Mouse (Mus musculus) midbrain, embryonic 16.5 days (tissue): ENCODE data around the gene Olfr1441. TPM values are rescaled to one million over a fixed set of nuclear protein-coding genes. Genes with fewer than 3 reads are reported as not detected.

Experiments
- ATAC-seq: fragments of 200-750 bp; cut with Nextera tagmentation; 2 replicates; pipeline ENCODE4 v1.8.0; 2017; ENCODE audit warnings: moderate TSS enrichment
- H3K27ac ChIP-seq: fragments of 300-500 bp; sonication (generic); 2 replicates; pipeline ENCODE4 v1.5.1; 2014; ENCODE audit warnings: mild to moderate bottlenecking, low read length, mixed read lengths
- H3K27me3 ChIP-seq: fragments of 300-500 bp; sonication (generic); 2 replicates; pipeline ENCODE4 v1.6.1; 2014; ENCODE audit warnings: low read depth, low read length, mixed read lengths; ENCODE audit not compliant: control insufficient read depth, insufficient read depth
- H3K36me3 ChIP-seq: fragments of 300-500 bp; sonication (generic); 2 replicates; pipeline ENCODE4 v1.6.1; 2014; ENCODE audit warnings: mild to moderate bottlenecking, low read length, moderate library complexity, mixed read lengths; ENCODE audit not compliant: control insufficient read depth, insufficient read depth
- H3K4me1 ChIP-seq: fragments of 300-500 bp; sonication (generic); 2 replicates; pipeline ENCODE4 v1.6.1; 2014; ENCODE audit warnings: mild to moderate bottlenecking, low read length, mixed read lengths; ENCODE audit not compliant: control insufficient read depth, insufficient read depth
- H3K4me2 ChIP-seq: fragments of 300-500 bp; sonication (generic); 2 replicates; pipeline ENCODE4 v1.6.1; 2014; ENCODE audit warnings: mild to moderate bottlenecking, low read length, mixed read lengths
- H3K4me3 ChIP-seq: fragments of 300-500 bp; sonication (generic); 2 replicates; pipeline ENCODE4 v1.5.1; 2014; ENCODE audit warnings: low read depth, mild to moderate bottlenecking, low read length, moderate library complexity, mixed read lengths
- H3K9ac ChIP-seq: fragments of 300-500 bp; sonication (generic); 2 replicates; pipeline ENCODE4 v1.6.1; 2014; ENCODE audit warnings: low read depth, low read length, mixed read lengths
- H3K9me3 ChIP-seq: fragments of 300-500 bp; sonication (generic); replicated peaks from 2 replicates; pipeline ENCODE4 v1.6.1; 2014; ENCODE audit warnings: mild to moderate bottlenecking, low read length, mixed read lengths; ENCODE audit not compliant: control insufficient read depth, poor library complexity, severe bottlenecking
- WGBS: fragments of 180-500 bp; shearing (Covaris S2); extraction: QIAGEN DNeasy Blood & Tissue Kit; methylation state at CpG from one replicate; pipeline ENCODE4 v1.1.7; 2014; 5-methylcytosine and 5-hydroxymethylcytosine counted together
- polyA plus RNA-seq: library from polyadenylated mRNA; unstranded; fragments of >200 nt; fragmentation: Nextera tagmentation; extraction: Ambion mirVana; gene quantifications from 2 replicates; pipeline ENCODE4 v1.2.1, GENCODE M21; 2015

Gene Olfr1441
- polyA plus RNA-seq, 1 experiment from 2014 or later: not detected

- Histone ChIP-seq H3K36me3 (no peaks in the 10 kb centered on the region), H3K4me1 (no peaks in the 10 kb centered on the region), H3K4me2 (no peak overlapping the region), H3K9me3 (no peaks in the 10 kb centered on the region), H3K27ac (no peak overlapping the region), H3K9ac (no peak overlapping the region), H3K27me3 (no peaks in the 10 kb centered on the region), H3K4me3 (no peak overlapping the region)
- no peak for ATAC-seq
- 89% methylated on average over 4 of the region's 4 CpGs for WGBS
These were observed 42.3 kb downstream of the Olfr1441 start for GRCm38 (mm10) chr19:12459516-12459915.

GRCm38 (mm10) chr19:12460282-12461249, 43.3 kb downstream of the Olfr1441 start, which contains the start of gene Mpeg1:
Gene Mpeg1 (plus strand): TSS chr19:12460779.
- Histone ChIP-seq H3K4me2 (no peak within 1 kb of the TSS), H3K36me3 (no peaks in the 10 kb centered on the region), H3K4me1 (no peaks in the 10 kb centered on the region), H3K9ac (no peak within 1 kb of the TSS), H3K4me3 (no peak within 1 kb of the TSS), H3K27me3 (no peaks in the 10 kb centered on the region), H3K27ac (no peak within 1 kb of the TSS), H3K9me3 (no peaks in the 10 kb centered on the region)
- no peak for ATAC-seq
- WGBS: 81% methylated on average over 11 of the region's 11 CpGs

GRCm38 (mm10) chr19:12462851-12463721, 45.9 kb downstream of the Olfr1441 start:
- H3K36me3 ChIP-seq: 0 out of 2 replicates have a peak, but pooled peaks cover 4% of the 10 kb centered on the region
- no peak overlapping the region for H3K9ac ChIP-seq
- WGBS: 63% methylated on average over 7 of the region's 7 CpGs
- H3K4me1 ChIP-seq: no peaks in the 10 kb centered on the region
- no peaks in the 10 kb centered on the region for H3K27me3 ChIP-seq
- no peaks in the 10 kb centered on the region for H3K9me3 ChIP-seq
- H3K4me2 ChIP-seq: no peak overlapping the region
- ATAC-seq: no peak
- no peak overlapping the region for H3K27ac ChIP-seq
- no peak overlapping the region for H3K4me3 ChIP-seq

- no peak for ATAC-seq
- WGBS: 39% methylated on average over 1 of the region's 1 CpGs
- H3K9me3 ChIP-seq: no peaks in the 10 kb centered on the region
- no peak overlapping the region for H3K9ac ChIP-seq
- no peak overlapping the region for H3K4me3 ChIP-seq
- no peak overlapping the region for H3K4me2 ChIP-seq
- H3K27ac ChIP-seq: no peak overlapping the region
- H3K36me3 ChIP-seq: peaks cover 4% of the 10 kb centered on the region; the same call in 1 of the 2 replicates
- H3K4me1 ChIP-seq: no peaks in the 10 kb centered on the region
- no peaks in the 10 kb centered on the region for H3K27me3 ChIP-seq
These were observed 46.4 kb downstream of the Olfr1441 start for GRCm38 (mm10) chr19:12463722-12464035.

- 79% methylated on average over 5 of the region's 5 CpGs for WGBS
- Histone ChIP-seq H3K27ac (no peak overlapping the region), H3K9ac (no peak overlapping the region), H3K27me3 (no peaks in the 10 kb centered on the region), H3K4me3 (no peak overlapping the region), H3K36me3 (peaks cover 9% of the 10 kb centered on the region), H3K9me3 (no peaks in the 10 kb centered on the region), H3K4me1 (no peaks in the 10 kb centered on the region), H3K4me2 (no peak overlapping the region)
- ATAC-seq: no peak
These were observed 46.9 kb downstream of the Olfr1441 start for GRCm38 (mm10) chr19:12464127-12464526.

GRCm38 (mm10) chr19:12464674-12465073, 47.4 kb downstream of the Olfr1441 start:
- Histone ChIP-seq H3K9ac (no peak overlapping the region), H3K36me3 (peaks cover 13% of the 10 kb centered on the region), H3K4me2 (no peak overlapping the region), H3K27ac (no peak overlapping the region), H3K4me3 (no peak overlapping the region), H3K4me1 (no peaks in the 10 kb centered on the region), H3K27me3 (no peaks in the 10 kb centered on the region), H3K9me3 (no peaks in the 10 kb centered on the region)
- no peak for ATAC-seq
- 89% methylated on average over 4 of the region's 4 CpGs for WGBS

- H3K4me1 ChIP-seq: no peaks in the 10 kb centered on the region
- H3K4me3 ChIP-seq: no peak overlapping the region
- ATAC-seq: no peak; the same call in 1 of the 2 replicates
- H3K36me3 ChIP-seq: peaks cover 13% of the 10 kb centered on the region
- 93% methylated on average over 10 of the region's 10 CpGs for WGBS
- no peak overlapping the region for H3K4me2 ChIP-seq
- no peak overlapping the region for H3K9ac ChIP-seq
- no peak overlapping the region for H3K27ac ChIP-seq
- H3K27me3 ChIP-seq: no peaks in the 10 kb centered on the region
- H3K9me3 ChIP-seq: no peaks in the 10 kb centered on the region
These were observed 48.4 kb downstream of the Olfr1441 start for GRCm38 (mm10) chr19:12465530-12466144.

- no peak overlapping the region for H3K27ac ChIP-seq
- no peaks in the 10 kb centered on the region for H3K27me3 ChIP-seq
- no peaks in the 10 kb centered on the region for H3K4me1 ChIP-seq
- H3K9ac ChIP-seq: no peak overlapping the region
- H3K4me2 ChIP-seq: no peak overlapping the region
- 0 out of 2 replicates have a peak, but pooled peaks have one; percentile 40 for ATAC-seq
- WGBS: 27% methylated on average over 7 of the region's 7 CpGs
- H3K36me3 ChIP-seq: peaks cover 16% of the 10 kb centered on the region
- H3K4me3 ChIP-seq: no peak overlapping the region
- no peaks in the 10 kb centered on the region for H3K9me3 ChIP-seq
These were observed 49.0 kb downstream of the Olfr1441 start for GRCm38 (mm10) chr19:12466204-12466603.
